In the genomic region with DNA sequence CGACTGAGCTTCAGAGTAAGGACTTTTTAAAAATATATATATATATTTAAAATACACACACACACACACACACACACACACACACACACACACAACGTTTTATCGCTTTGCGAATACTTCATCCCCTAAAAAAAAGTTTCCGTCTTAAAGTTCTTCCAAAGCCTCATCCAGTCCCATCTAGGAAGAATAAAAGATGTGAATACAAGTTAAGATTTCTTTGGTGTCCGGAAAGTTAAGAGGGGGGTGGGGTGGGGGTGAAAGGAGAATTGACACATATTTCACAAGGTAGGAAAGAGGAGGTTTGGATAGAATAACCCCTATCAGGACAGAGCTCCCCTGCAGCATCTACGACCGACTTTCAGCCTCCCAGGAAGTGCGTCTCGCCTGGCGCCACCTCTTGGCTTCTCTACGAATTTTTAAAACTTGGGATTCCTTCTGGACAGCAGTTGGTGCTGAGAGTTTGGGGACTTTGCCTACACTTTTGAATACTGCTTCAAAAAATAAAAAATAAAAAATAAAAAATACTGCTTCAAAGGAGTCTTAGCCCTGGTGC, we compare ENCODE assay signal across 8 mouse cellular contexts. TPM values are rescaled to one million over a fixed set of nuclear protein-coding genes. Genes with fewer than 3 reads are reported as not detected.
A peak's percentile ranks its signal among the peaks of the same experiment; 100 is the strongest.
DNase-seq lines count a peak whose midpoint lies in the region; ATAC-seq and TF ChIP-seq lines count a peak whose summit lies in the region.

No protein-coding gene starts in this region.

- TF ChIP-seq POLR2A in small intestine, adult 2 months (IDR thresholded peaks at IDR 0.05; ENCODE audit: low read depth, low read length), result no peak

- peak; percentile 49 to 54 for DNase-seq in cerebellum, adult 18-20 months
- DNase-seq in B cell, adult 2 months, result peak; percentile 51 to 52
- DNase-seq in c-Kit-positive CD71-positive TER-119-negative erythroid progenitor cells, embryonic 14.5 days (ENCODE audit: low read depth), result peak; percentile 48
- peak; percentile 88 for DNase-seq in kidney, postnatal 0 days (ENCODE audit: low spot score)
- peak; percentile 79 for DNase-seq in lung, postnatal 36 days

- H3K27ac ChIP-seq in heart, embryonic 13.5 days (replicated peaks), result 0 out of 2 replicates have a peak overlapping the region, but pooled peaks have one; percentile 84
- H3K27ac ChIP-seq in kidney, postnatal 0 days, result no peak overlapping the region
- H3K27ac ChIP-seq in small intestine, adult 2 months (ENCODE audit: insufficient read depth, low read depth, low read length), result no peak overlapping the region

- no peak for ATAC-seq in cerebellum, adult (ENCODE audit: insufficient number of reproducible peaks, low FRiP score, low TSS enrichment)
- ATAC-seq in heart, embryonic 13.5 days (ENCODE audit: extremely low read depth, insufficient number of reproducible peaks, low FRiP score, low TSS enrichment), result no peak
- no peak for ATAC-seq in kidney, postnatal 0 days (replicated peaks; ENCODE audit: low FRiP score, low read depth)

- peaks cover 12% of the 10 kb centered on the region for H3K27me3 ChIP-seq in heart, embryonic 13.5 days (replicated peaks)
- H3K27me3 ChIP-seq in kidney, postnatal 0 days (ENCODE audit: insufficient read depth, low read length), result no peaks in the 10 kb centered on the region
- peaks cover 21% of the 10 kb centered on the region for H3K27me3 ChIP-seq in small intestine, adult 2 months (ENCODE audit: control insufficient read depth, insufficient read depth, low read length)

- TF ChIP-seq CTCF in kidney, postnatal 0 days (IDR thresholded peaks at IDR 0.05; ENCODE audit: low read depth), result peak; percentile 74
- peak; percentile 75; the same call in 1 of the 2 replicates for TF ChIP-seq CTCF in small intestine, adult 2 months (IDR thresholded peaks at IDR 0.05; ENCODE audit: extremely low read depth, insufficient read length, insufficient replicate concordance, low read depth, low read length)

- H3K9ac ChIP-seq in heart, embryonic 13.5 days, result peak overlapping the region; percentile 80
- H3K9ac ChIP-seq in kidney, postnatal 0 days (ENCODE audit: low read depth, low read length), result no peak overlapping the region

- peak overlapping the region; percentile 51 for H3K4me3 ChIP-seq in heart, embryonic 13.5 days
- 0 out of 2 replicates have a peak overlapping the region, but pooled peaks have one; percentile 1 for H3K4me3 ChIP-seq in kidney, postnatal 0 days (replicated peaks; ENCODE audit: low read depth, low read length)
- no peak overlapping the region for H3K4me3 ChIP-seq in small intestine, adult 2 months (ENCODE audit: low read depth, low read length)

- peaks cover 58% of the 10 kb centered on the region for H3K4me1 ChIP-seq in heart, embryonic 13.5 days
- peaks cover 13% of the 10 kb centered on the region for H3K4me1 ChIP-seq in kidney, postnatal 0 days (replicated peaks; ENCODE audit: insufficient read depth, low read length)
- H3K4me1 ChIP-seq in small intestine, adult 2 months (ENCODE audit: control insufficient read depth, insufficient read depth, insufficient read length, low read length), result peaks cover 3% of the 10 kb centered on the region

- no peaks in the 10 kb centered on the region for H3K9me3 ChIP-seq in heart, embryonic 13.5 days
- no peaks in the 10 kb centered on the region for H3K9me3 ChIP-seq in kidney, postnatal 0 days (replicated peaks; ENCODE audit: low read length)

- H3K36me3 ChIP-seq in heart, embryonic 13.5 days, result no peaks in the 10 kb centered on the region
- no peaks in the 10 kb centered on the region for H3K36me3 ChIP-seq in kidney, postnatal 0 days (ENCODE audit: insufficient read depth, low read length)
- H3K36me3 ChIP-seq in small intestine, adult 2 months (ENCODE audit: control insufficient read depth, insufficient read depth, low read length), result no peaks in the 10 kb centered on the region

- WGBS in heart, embryonic 13.5 days, result under 1% methylated on average over 12 of the region's 12 CpGs
- WGBS in kidney, postnatal 0 days, result under 1% methylated on average over 12 of the region's 12 CpGs
- 2% methylated on average over 12 of the region's 12 CpGs for WGBS in small intestine, adult 2 months

- peak overlapping the region; percentile 80 for H3K4me2 ChIP-seq in heart, embryonic 13.5 days
- H3K4me2 ChIP-seq in kidney, postnatal 0 days (ENCODE audit: low read length), result peak overlapping the region; percentile 57

RNA-seq across cellular contexts. Expression of gene Car14, which starts 1.5 kb away (rescaled TPM):
- polyA plus RNA-seq in heart, embryonic 13.5 days (2015; fragmentation: Nextera tagmentation; extraction: Ambion mirVana), result 26.1 and 31.5 TPM in 2 replicates
- 12.9 and 15.2 TPM in 2 replicates for polyA plus RNA-seq in kidney, postnatal 0 days (2015; fragmentation: Nextera tagmentation; extraction: Ambion mirVana)
- 0.75 and 0.81 TPM in 2 replicates for polyA plus RNA-seq in small intestine, adult 2 months (2012; rRNA removed)

RNA-seq across cellular contexts. Expression of gene Aph1a, which starts 12.2 kb away (rescaled TPM):
- 28.8 and 33.9 TPM in 2 replicates for polyA plus RNA-seq in heart, embryonic 13.5 days (2015; fragmentation: Nextera tagmentation; extraction: Ambion mirVana)
- 48.7 and 55.5 TPM in 2 replicates for polyA plus RNA-seq in kidney, postnatal 0 days (2015; fragmentation: Nextera tagmentation; extraction: Ambion mirVana)
- 126 and 211 TPM in 2 replicates for polyA plus RNA-seq in small intestine, adult 2 months (2012; rRNA removed)

RNA-seq across cellular contexts. Expression of gene BC028528, which starts 14.2 kb away (rescaled TPM):
- polyA plus RNA-seq in heart, embryonic 13.5 days (2015; fragmentation: Nextera tagmentation; extraction: Ambion mirVana), result 38.1 and 41.8 TPM in 2 replicates
- 24.0 and 27.1 TPM in 2 replicates for polyA plus RNA-seq in kidney, postnatal 0 days (2015; fragmentation: Nextera tagmentation; extraction: Ambion mirVana)
- 1.5 and 1.6 TPM in 2 replicates for polyA plus RNA-seq in small intestine, adult 2 months (2012; rRNA removed)

RNA-seq across cellular contexts. Expression of gene Anp32e, which starts 23.0 kb away (rescaled TPM):
- 164 and 182 TPM in 2 replicates for polyA plus RNA-seq in heart, embryonic 13.5 days (2015; fragmentation: Nextera tagmentation; extraction: Ambion mirVana)
- polyA plus RNA-seq in kidney, postnatal 0 days (2015; fragmentation: Nextera tagmentation; extraction: Ambion mirVana), result 128 and 151 TPM in 2 replicates
- 4.7 and 8.7 TPM in 2 replicates for polyA plus RNA-seq in small intestine, adult 2 months (2012; rRNA removed)

RNA-seq across cellular contexts. Expression of gene Ciart, which starts 24.0 kb away (rescaled TPM):
- polyA plus RNA-seq in heart, embryonic 13.5 days (2015; fragmentation: Nextera tagmentation; extraction: Ambion mirVana), result 5.7 and 6.2 TPM in 2 replicates
- 1.1 and 1.2 TPM in 2 replicates for polyA plus RNA-seq in kidney, postnatal 0 days (2015; fragmentation: Nextera tagmentation; extraction: Ambion mirVana)
- polyA plus RNA-seq in small intestine, adult 2 months (2012; rRNA removed), result 0.72 and 0.74 TPM in 2 replicates
